Mouse (Mus musculus): Measurements from ENCODE around the gene Arhgef39.

- no peak for TF ChIP-seq CTCF (conservative IDR thresholded peaks at IDR 0.05; ENCODE audit: low read length)
- no peak for TF ChIP-seq NANOG (IDR thresholded peaks at IDR 0.05; ENCODE audit: borderline replicate concordance, low read length)
- TF ChIP-seq POU5F1 (IDR thresholded peaks at IDR 0.05; ENCODE audit: borderline replicate concordance, low read length): no peak
Observed at GRCm38 (mm10) chr4:43453413-43453812, 46.1 kb downstream of the Arhgef39 start.
